Mouse (Mus musculus) limb, embryonic 14.5 days (tissue): Measurements from ENCODE around the gene Gm17617. TPM values are rescaled to one million over a fixed set of nuclear protein-coding genes. Genes with fewer than 3 reads are reported as not detected.
A peak's percentile ranks its signal among the peaks of the same experiment; 100 is the strongest.
"Not testable (repeated sequence)": the region's sequence is repeated elsewhere in the genome, so short reads cannot be mapped to it uniquely, and the experiment has no call there.

Experiments
- ATAC-seq: fragments of 200-750 bp; cut with Nextera tagmentation; 2 replicates; pipeline ENCODE4 v1.8.0; 2017; ENCODE audit warnings: low read depth, moderate number of reproducible peaks, moderate TSS enrichment; ENCODE audit not compliant: low FRiP score
- DNase-seq: peaks from one replicate; pipeline ENCODE4 v3.0.0-alpha.2; 2015; ENCODE audit warnings: low spot score
- H3K27ac ChIP-seq: fragments of 300-500 bp; sonication (generic); replicated peaks from 2 replicates; pipeline ENCODE4 v1.5.1; 2014; ENCODE audit warnings: low read depth, mild to moderate bottlenecking, low read length, moderate library complexity, mixed read lengths
- H3K27me3 ChIP-seq: fragments of 300-500 bp; sonication (generic); 2 replicates; pipeline ENCODE4 v1.6.1; 2014; ENCODE audit warnings: low read length, mixed read lengths; ENCODE audit not compliant: control insufficient read depth, insufficient read depth
- H3K36me3 ChIP-seq: fragments of 300-500 bp; sonication (generic); 2 replicates; pipeline ENCODE4 v1.6.1; 2014; ENCODE audit warnings: mild to moderate bottlenecking, low read length, moderate library complexity, mixed read lengths; ENCODE audit not compliant: control insufficient read depth, insufficient read depth
- H3K4me1 ChIP-seq: fragments of 300-500 bp; sonication (generic); 2 replicates; pipeline ENCODE4 v1.6.1; 2014; ENCODE audit warnings: antibody characterized with exemption, low read length, mixed read lengths; ENCODE audit not compliant: control insufficient read depth, insufficient read depth
- H3K4me2 ChIP-seq: fragments of 300-500 bp; sonication (generic); replicated peaks from 2 replicates; pipeline ENCODE4 v1.6.1; 2014; ENCODE audit warnings: low read depth, mild to moderate bottlenecking, low read length, moderate library complexity; ENCODE audit not compliant: severe bottlenecking
- H3K4me3 ChIP-seq: fragments of 300-500 bp; sonication (generic); replicated peaks from 2 replicates; pipeline ENCODE4 v1.5.1; 2014; ENCODE audit warnings: low read length
- H3K9ac ChIP-seq: fragments of 300-500 bp; sonication (generic); 2 replicates; pipeline ENCODE4 v1.6.1; 2014; ENCODE audit warnings: mild to moderate bottlenecking, low read depth, low read length, moderate library complexity; ENCODE audit not compliant: severe bottlenecking
- H3K9me3 ChIP-seq: fragments of 300-500 bp; sonication (generic); 2 replicates; pipeline ENCODE4 v1.6.1; 2016; ENCODE audit warnings: low read length; ENCODE audit not compliant: control insufficient read depth
- POLR2A ChIP-seq: fragments of 200-500 bp; IDR thresholded peaks from 2 replicates; pipeline ENCODE4 v1.8.0; 2012; ENCODE audit warnings: inconsistent platforms, mild to moderate bottlenecking, moderate library complexity, borderline replicate concordance; ENCODE audit not compliant: insufficient read depth, insufficient read length; ENCODE audit errors: extremely low read depth
- WGBS: fragments of 180-500 bp; shearing (Covaris S2); extraction: QIAGEN DNeasy Blood & Tissue Kit; methylation state at CpG from one replicate; pipeline ENCODE4 v1.1.7; 2014; 5-methylcytosine and 5-hydroxymethylcytosine counted together
- polyA plus RNA-seq, 2 experiments: library from polyadenylated mRNA; depleted of rRNA in 1 of 2; stranded (reverse) in 1 of 2; unstranded in 1 of 2; fragments of >200 nt; fragmentation: Nextera tagmentation in 1 of 2; extraction: Ambion mirVana in 1 of 2; gene quantifications; 2 replicates each; pipeline versions ENCODE4 v1.2.1 to v1.2.3; 2012 to 2014

Gm17617 gene
- polyA plus RNA-seq, 2 experiments = not detected

GRCm38 (mm10) chr13:55099066-55099725 is 34.2 kb downstream of the Gm17617 start:
- Histone ChIP-seq H3K27ac (peak overlapping the region; percentile 88; the same call in 1 of the 2 replicates), H3K9ac (peak overlapping the region; percentile 90), H3K4me3 (peak overlapping the region; percentile 80), H3K27me3 (no peaks in the 10 kb centered on the region), H3K9me3 (no peaks in the 10 kb centered on the region), H3K4me2 (peak overlapping the region; percentile 71), H3K4me1 (peaks cover 7% of the 10 kb centered on the region), H3K36me3 (no peaks in the 10 kb centered on the region)
- ATAC-seq (no peak), DNase-seq (peak; percentile 10)
- WGBS = 33% methylated on average over 20 of the region's 20 CpGs
- TF ChIP-seq POLR2A = no peak

DNA sequence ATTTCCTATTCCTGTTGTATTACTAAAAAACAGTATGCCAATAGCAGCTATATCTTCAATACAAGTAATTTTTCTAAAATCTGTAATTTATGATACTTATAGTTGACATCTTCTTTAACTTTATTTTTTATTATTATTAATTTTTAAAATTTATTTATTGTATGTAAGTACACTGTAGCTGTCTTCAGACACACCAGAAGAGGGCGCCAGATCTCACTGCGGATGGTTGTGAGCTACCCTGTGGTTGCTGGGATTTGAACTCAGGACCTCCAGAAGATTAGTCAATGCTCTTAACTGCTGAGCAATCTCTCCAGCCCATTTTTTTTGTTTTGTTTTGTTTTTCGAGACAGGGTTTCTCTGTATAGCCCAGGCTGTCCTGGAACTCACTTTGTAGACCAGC is 35.5 kb downstream of the Gm17617 start:
- H3K27me3 ChIP-seq, H3K36me3 ChIP-seq, H3K9ac ChIP-seq, ATAC-seq, H3K9me3 ChIP-seq, DNase-seq, H3K4me2 ChIP-seq, H3K27ac ChIP-seq, H3K4me3 ChIP-seq, H3K4me1 ChIP-seq: not testable (repeated sequence)
- 93% methylated on average over 3 of the region's 3 CpGs for WGBS

DNA sequence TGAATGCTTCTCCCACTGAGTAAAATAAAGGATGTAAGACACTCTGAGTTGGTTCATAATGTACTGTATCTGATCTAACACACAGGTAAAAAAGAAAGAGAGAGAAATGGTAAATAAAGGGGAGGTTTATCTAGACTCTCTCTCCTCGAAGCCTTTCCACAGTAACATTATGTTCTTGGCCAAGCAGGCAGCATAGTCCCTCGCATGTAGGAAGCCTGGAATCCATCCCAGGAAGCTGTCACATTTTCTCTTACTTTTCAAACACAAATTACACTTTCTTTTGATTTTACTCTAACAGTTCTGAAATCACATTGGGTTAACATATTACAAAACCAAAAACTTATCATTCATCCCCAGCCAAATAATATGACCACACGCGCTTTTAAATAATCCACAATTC is 40.8 kb downstream of the Gm17617 start:
- H3K27ac ChIP-seq = no peak overlapping the region
- peaks cover 14% of the 10 kb centered on the region for H3K36me3 ChIP-seq
- TF ChIP-seq POLR2A = no peak
- no peak overlapping the region for H3K4me3 ChIP-seq
- 91% methylated on average over 4 of the region's 4 CpGs for WGBS
- H3K9me3 ChIP-seq = no peaks in the 10 kb centered on the region
- H3K27me3 ChIP-seq = no peaks in the 10 kb centered on the region
- no peaks in the 10 kb centered on the region for H3K4me1 ChIP-seq
- no peak overlapping the region for H3K4me2 ChIP-seq
- no peak overlapping the region for H3K9ac ChIP-seq
- no peak for ATAC-seq
- no peak for DNase-seq

Other genes starting within 250 kb of the Gm17617 start
- 3.3 and 3.9 TPM in 2 replicates for gene Unc5a, start 184.1 kb downstream of the Gm17617 start, polyA plus RNA-seq (2012; rRNA removed)
- gene Unc5a, start 184.1 kb downstream of the Gm17617 start, polyA plus RNA-seq (2014; fragmentation: Nextera tagmentation; extraction: Ambion mirVana) = 1.2 and 2.2 TPM in 2 replicates
- gene Hk3, start 112.2 kb downstream of the Gm17617 start, polyA plus RNA-seq (2012; rRNA removed) = 1.7 and 1.9 TPM in 2 replicates
- gene Hk3, start 112.2 kb downstream of the Gm17617 start, polyA plus RNA-seq (2014; fragmentation: Nextera tagmentation; extraction: Ambion mirVana) = 1.5 and 1.6 TPM in 2 replicates
- gene Uimc1, start 33.2 kb downstream of the Gm17617 start, polyA plus RNA-seq (2012; rRNA removed) = 17.5 and 28.5 TPM in 2 replicates
- gene Uimc1, start 33.2 kb downstream of the Gm17617 start, polyA plus RNA-seq (2014; fragmentation: Nextera tagmentation; extraction: Ambion mirVana) = 27.1 and 30.6 TPM in 2 replicates
- 48.6 and 50.8 TPM in 2 replicates for gene Zfp346, start 28.2 kb downstream of the Gm17617 start, polyA plus RNA-seq (2012; rRNA removed)
- 27.0 and 28.9 TPM in 2 replicates for gene Zfp346, start 28.2 kb downstream of the Gm17617 start, polyA plus RNA-seq (2014; fragmentation: Nextera tagmentation; extraction: Ambion mirVana)
- 38.9 and 47.4 TPM in 2 replicates for gene Fgfr4, start 19.1 kb upstream of the Gm17617 start, polyA plus RNA-seq (2012; rRNA removed)
- 10.9 and 12.1 TPM in 2 replicates for gene Fgfr4, start 19.1 kb upstream of the Gm17617 start, polyA plus RNA-seq (2014; fragmentation: Nextera tagmentation; extraction: Ambion mirVana)
- gene Nsd1, start 76.2 kb upstream of the Gm17617 start, polyA plus RNA-seq (2012; rRNA removed) = 40.0 and 41.6 TPM in 2 replicates
- gene Nsd1, start 76.2 kb upstream of the Gm17617 start, polyA plus RNA-seq (2014; fragmentation: Nextera tagmentation; extraction: Ambion mirVana) = 65.8 and 66.5 TPM in 2 replicates
- 282 and 315 TPM in 2 replicates for gene Prelid1, start 187.0 kb upstream of the Gm17617 start, polyA plus RNA-seq (2012; rRNA removed)
- gene Prelid1, start 187.0 kb upstream of the Gm17617 start, polyA plus RNA-seq (2014; fragmentation: Nextera tagmentation; extraction: Ambion mirVana) = 450 and 476 TPM in 2 replicates
- 154 and 165 TPM in 2 replicates for gene Rab24, start 188.4 kb upstream of the Gm17617 start, polyA plus RNA-seq (2012; rRNA removed)
- 109 and 116 TPM in 2 replicates for gene Rab24, start 188.4 kb upstream of the Gm17617 start, polyA plus RNA-seq (2014; fragmentation: Nextera tagmentation; extraction: Ambion mirVana)
- gene Mxd3, start 196.3 kb upstream of the Gm17617 start, polyA plus RNA-seq (2012; rRNA removed) = 59.8 and 67.0 TPM in 2 replicates
- gene Mxd3, start 196.3 kb upstream of the Gm17617 start, polyA plus RNA-seq (2014; fragmentation: Nextera tagmentation; extraction: Ambion mirVana) = 41.4 and 44.1 TPM in 2 replicates
- gene Lman2, start 229.2 kb upstream of the Gm17617 start, polyA plus RNA-seq (2012; rRNA removed) = 84.4 and 101 TPM in 2 replicates
- 92.9 and 101 TPM in 2 replicates for gene Lman2, start 229.2 kb upstream of the Gm17617 start, polyA plus RNA-seq (2014; fragmentation: Nextera tagmentation; extraction: Ambion mirVana)
- 1.8 and 1.9 TPM in 2 replicates for gene Rgs14, start 236.2 kb upstream of the Gm17617 start, polyA plus RNA-seq (2012; rRNA removed)
- gene Rgs14, start 236.2 kb upstream of the Gm17617 start, polyA plus RNA-seq (2014; fragmentation: Nextera tagmentation; extraction: Ambion mirVana) = 1.3 and 2.4 TPM in 2 replicates